Mouse (Mus musculus): ENCODE measurements around the gene Kcnh1. TPM values are rescaled to one million over a fixed set of nuclear protein-coding genes. Genes with fewer than 3 reads are reported as not detected.

Kcnh1 gene
- total RNA-seq, 2 experiments from 2014 or later: 0.07 to 0.19 TPM

DNA sequence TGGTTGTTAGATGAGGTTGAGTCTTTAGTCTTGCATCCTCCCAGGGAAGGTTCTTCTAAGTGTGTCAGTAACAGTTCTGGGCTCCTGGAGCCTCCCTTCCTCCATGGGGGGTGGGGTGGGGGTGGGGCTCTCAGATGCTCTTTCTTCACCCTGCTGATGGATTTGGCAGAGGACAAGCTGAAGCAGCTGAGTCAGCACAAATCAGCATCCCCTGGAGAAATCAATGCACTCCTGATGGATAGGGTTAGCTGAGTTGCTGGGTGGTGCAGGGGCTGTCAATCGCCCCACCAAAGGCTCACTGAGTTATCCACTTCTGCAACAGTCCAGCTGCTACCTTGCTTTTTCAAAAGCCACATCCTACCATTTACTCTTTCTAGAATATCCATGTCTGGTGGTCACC is 329.1 kb downstream of the Kcnh1 start:
- no peak for DNase-seq (ENCODE audit: low spot score in 2 of 2)

DNA sequence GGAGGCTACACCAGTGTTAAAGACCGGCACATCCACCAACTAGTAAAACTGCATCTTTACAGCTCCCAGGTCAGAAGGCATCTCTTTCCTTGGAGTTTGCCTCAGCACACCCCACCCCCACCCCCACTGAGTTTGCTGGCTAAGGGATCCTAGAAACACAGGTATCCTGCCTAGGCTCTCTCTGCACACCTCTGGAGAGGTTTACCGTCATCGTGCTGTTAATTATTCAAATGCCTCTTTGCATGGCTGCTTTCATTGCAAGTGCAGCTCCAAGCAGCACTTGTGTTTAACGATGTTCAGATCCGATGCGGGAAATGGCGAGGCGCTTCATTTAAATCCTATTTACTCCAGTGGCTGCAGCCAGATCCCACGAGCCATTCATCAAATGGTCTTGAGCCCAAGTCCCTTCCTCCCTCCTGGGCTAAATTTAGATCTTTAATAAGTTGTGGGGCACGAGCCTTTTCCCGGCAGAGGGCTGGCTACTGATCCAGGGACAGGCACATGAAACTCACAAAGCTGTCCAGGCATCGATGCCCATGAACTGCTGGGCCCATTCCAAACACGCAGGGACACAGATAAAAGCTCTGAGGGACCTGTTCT is 330.4 kb downstream of the Kcnh1 start:
- no peak for DNase-seq (ENCODE audit: low spot score in 2 of 2)

DNA sequence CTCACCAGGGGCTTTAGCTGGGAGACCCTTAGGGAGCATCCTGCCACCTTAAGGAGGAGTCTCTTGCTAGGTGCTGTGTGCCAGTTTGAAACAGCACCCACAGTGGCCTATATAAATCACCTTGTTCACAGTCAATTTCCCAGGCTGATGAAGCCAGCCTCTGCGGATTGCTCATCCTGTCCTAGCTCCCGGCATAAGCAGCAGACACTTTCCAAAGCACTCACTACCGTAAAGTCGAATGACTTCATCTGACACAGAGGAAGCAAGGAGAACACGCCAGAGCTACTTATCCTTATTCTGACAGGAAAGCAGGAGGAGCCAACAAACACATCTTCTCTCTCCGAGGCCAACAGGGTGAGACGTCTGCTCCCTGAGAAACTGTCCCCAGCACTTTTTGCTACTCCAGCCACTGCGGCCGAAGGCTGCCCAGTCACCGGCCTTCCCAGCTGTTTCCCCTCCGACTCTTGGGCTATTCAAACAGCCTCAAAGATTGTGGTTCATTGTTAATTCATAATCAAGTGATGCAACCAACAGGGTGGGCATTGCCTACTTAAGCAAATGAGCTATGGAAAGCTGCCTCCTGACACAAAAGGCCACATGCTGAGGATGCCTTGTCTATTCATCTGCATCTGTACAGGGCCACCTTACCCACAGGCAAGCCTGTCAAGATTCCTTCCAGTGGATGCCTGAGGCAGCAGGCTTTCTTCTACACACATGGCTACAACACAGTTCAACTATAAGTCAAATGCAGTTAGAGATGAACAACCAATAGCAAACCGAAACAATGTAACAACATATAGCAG is 332.0 kb downstream of the Kcnh1 start:
- DNase-seq (ENCODE audit: low spot score in 2 of 2): no peak

DNA sequence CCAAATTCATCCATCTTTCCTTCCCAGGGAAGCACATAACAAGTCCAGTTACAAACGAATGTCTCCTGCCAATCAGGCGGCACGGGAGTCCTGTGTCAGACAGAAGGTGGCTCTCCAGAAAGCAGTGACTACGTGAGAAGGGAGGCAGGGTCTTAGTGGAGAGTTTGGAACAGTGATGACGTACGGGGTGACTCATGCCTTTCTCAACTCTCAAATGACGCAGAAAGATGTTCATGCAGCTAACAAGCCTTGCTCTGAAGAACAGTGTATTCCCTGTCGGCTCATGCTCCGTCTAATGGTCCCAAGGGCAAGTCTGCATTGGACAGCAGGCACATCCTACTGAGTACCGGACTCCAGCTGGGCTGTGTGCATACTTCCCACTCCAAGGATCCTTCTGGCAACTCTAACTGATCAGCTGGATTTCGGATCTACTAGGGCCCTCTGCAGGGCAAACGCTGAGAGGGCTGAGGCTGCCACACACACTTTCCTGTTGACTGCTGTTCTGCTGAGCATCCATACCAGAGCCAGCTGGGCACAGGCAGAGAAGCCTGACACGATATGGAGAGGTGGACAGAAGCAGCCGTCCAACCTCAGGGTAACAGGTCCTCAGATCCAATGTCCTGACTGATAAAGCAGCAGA is 335.3 kb downstream of the Kcnh1 start:
- DNase-seq (ENCODE audit: low spot score in 2 of 2): no peak

DNA sequence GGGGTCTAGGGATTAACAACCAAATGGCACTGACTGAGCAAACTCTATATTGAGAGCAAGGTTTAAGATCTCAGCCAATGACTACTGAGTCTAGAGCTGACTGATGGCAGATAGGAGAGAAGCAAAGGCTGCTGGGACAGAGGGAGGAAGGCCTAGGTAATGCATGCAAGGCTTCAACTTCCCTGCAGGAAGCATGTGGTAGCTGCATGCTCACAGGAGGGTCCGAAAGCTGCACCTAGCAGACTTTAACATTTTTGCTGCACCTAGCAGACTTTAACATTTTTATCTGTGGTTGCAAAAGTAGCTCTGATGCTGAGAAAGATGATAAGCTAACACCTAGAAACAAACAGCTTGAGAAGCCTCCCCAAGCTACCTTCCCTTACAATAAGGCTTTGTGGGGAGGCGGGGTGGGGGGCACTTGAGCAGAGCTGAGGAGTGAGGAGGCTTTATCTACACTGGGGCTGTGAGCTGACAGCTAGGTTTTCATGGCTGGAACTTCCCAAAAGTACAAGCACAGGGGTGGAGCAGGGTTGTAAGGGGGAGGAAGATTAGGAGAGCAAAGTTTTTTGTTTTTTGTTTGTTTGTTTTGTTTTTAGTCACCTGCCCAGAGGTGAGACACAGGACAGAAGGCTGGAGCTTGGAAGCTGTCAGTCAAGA is 341.0 kb downstream of the Kcnh1 start:
- no peak for DNase-seq (ENCODE audit: low spot score in 2 of 2)

DNA sequence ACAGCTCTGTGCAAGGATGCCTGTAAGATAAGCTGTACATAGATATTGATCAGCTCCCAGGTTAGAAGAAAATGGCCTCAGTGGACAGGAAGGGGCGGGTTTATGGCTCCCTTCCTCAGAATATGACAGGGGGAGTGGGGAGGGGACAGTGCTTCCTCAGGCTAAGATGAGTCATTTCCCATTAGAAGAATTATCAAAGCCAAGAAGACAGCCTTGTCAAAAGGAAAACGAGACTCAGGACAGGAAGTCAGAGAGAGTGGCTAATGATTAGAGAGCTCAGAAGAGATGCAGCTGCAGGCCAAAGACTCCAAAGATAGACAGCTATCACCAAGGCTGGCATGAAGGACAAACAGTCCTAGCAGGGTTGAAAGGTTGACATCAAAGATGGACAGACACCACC is 341.6 kb downstream of the Kcnh1 start:
- DNase-seq (ENCODE audit: low spot score in 2 of 2): no peak

DNA sequence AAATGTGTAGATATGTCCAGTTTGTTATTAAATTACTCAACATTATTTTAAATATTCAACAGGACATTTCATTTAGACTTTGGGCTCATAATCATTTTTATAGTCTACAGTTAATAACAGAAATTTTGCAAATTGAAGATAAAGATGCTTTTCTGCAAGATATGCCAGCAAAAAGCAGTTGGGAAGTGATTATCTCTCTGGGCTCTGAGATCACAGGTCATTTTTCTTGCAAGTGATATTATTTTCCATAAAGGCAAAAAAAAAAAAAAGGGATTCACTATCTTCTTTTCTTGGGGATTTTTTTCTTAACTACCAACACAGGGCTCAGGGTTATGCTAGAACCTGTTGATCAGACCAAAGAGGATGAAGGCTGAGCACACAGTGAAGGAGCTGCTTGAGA is 342.4 kb downstream of the Kcnh1 start:
- no peak for DNase-seq (ENCODE audit: low spot score in 2 of 2)

DNA sequence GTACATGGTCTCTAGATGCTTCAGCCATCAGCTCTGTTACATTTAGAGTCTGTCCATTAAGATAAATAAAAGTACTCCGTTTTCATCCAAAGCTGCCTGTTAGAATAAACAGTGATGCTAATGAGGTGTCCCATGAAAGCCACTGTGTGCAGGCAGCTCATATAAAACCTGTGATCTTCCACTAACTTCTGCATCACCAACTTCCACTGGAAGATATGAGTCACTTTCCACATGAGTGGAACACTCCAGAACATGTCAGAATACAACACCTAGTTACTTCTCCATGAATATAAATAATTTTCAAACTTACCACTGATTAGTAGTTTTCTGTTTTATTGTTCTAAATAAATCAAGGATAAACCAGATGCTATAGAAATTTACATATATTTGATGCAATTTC is 345.9 kb downstream of the Kcnh1 start:
- no peak for DNase-seq (ENCODE audit: low spot score in 2 of 2)

DNA sequence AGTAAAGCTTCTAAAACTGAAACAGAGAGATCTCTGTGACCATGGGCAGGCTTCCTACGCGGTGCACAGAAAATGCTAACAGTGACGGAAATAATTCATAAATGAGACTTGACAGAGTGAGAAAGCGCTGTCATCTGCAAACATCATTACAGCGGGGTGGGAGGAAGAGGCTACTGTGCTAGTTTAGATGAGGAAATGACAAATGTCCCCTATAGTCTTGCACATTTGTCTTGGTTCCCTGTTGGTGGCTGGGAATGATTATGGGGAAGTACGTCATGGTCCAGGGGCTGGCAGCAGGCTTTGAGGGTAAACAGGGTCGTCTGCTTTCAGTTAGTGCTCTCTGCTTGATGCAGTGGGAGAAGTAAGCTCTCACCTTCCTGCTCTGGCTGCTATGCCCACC is 346.6 kb downstream of the Kcnh1 start:
- no peak for DNase-seq (ENCODE audit: low spot score in 2 of 2)

DNA sequence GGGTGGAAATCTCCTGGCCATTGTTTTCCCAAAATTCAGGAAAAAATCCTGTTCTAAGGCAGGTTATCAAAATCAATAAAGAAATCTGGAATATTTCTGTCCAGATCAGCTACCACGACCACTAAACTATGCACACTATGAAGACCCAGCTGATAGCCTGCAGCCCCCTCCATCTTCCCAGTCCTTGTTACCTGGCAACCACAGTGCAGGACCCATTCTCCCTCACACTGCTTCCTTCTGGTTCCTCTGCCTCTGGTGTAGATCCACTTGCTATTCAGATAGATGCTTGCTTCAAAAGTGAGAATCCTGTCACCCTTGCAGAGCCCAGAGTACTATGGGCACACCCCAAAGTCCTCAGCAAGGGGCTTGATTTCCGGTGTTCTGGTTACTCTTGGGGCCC is 351.5 kb downstream of the Kcnh1 start:
- no peak for DNase-seq (ENCODE audit: low spot score in 2 of 2)

DNA sequence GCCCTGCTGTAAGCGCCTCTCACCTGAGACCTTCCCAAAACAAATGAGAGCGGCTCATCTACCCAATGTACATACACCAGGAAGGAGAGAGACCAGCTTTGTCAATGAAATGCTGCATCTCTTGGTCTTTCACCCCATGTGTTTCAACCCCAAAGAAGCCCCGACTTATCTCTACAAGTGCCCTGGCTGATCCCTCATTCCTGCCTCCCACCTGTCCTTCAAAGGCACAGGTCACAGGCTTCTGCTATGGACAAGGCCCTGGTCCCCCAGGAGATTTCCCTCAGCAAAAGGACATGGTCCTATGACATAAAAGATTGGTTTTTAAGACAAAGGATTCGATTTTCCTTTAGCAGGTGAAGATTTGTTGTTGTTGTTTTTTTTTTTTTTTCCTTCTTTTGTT is 353.1 kb downstream of the Kcnh1 start:
- no peak for DNase-seq (ENCODE audit: low spot score in 2 of 2)

DNA sequence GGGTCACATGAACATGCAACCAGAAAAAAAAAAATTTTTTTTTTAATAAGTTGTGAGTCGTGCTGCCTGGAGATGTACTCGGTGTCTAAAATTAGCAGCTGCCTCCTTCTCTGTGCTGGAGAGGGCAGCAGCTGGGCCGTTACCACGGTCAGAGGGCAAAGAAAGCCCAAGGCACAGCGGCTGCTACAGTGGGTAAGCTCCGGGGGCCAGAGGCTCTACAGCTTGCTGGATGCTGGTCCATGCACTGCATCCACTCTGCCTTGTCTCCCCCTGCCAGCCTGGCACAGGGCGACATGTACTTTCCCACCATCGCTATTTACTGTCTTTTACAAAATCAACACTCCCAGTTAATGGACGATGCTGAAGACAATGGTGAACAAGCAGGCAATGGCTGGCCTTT is 353.5 kb downstream of the Kcnh1 start:
- no peak for DNase-seq (ENCODE audit: low spot score in 2 of 2)

DNA sequence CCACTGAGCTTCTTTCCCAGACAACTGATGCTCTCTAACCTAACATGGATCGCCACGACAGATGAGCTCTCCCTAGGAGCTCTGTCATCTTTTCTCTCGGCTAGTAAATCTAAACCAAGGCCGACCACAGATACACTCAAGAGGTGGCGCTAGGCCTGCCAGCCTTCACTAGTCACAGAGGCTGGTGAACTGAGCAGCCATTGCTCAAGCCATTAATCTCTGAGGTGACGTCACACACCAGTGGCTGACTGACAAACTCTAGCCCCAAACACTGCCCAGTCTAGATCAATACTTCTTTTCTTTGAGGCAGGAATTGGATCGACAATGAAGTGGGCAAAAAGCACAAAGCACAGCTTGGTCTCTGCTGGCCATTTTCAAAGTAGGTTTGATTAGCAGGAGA is 354.3 kb downstream of the Kcnh1 start:
- DNase-seq (ENCODE audit: low spot score in 2 of 2): no peak

DNA sequence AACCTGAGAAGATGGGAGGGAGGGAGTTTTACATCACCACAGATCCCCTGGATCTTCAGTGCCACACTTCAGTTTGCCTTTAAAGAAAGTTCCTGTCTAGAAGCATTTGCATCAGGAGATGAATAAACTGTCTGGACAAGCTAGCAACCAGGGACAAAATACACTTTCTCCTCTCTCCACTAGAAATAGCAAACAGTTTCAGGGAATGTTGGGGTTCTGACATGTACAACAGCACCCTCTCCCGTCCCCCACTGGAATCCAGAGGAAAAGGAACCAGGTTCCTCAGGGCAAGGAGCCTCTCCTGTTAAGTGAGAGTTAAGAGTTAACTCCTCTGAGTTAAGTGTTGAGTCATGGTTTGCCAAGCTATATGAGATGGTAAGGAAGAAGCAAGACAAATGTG is 356.3 kb downstream of the Kcnh1 start:
- no peak for DNase-seq (ENCODE audit: low spot score in 2 of 2)

DNA sequence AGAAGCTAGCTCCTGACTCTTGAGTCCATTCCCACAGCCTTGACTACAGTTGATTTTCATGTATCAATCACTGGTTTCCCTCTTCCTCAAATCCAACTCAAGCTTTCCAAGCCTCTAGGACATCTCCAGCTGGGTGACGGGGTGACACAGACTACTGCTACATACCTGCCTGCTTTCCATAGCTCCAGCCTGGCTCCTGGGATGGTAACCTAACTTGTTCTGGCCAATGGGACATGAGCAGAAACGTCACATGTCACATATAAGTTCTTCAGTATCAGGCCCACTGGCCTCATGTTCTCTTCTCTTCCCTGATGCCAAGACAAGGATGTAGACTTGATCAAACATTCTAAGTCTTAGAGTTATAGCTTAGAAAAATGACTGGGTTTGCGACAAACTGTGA is 360.0 kb downstream of the Kcnh1 start:
- DNase-seq (ENCODE audit: low spot score in 2 of 2): no peak

DNA sequence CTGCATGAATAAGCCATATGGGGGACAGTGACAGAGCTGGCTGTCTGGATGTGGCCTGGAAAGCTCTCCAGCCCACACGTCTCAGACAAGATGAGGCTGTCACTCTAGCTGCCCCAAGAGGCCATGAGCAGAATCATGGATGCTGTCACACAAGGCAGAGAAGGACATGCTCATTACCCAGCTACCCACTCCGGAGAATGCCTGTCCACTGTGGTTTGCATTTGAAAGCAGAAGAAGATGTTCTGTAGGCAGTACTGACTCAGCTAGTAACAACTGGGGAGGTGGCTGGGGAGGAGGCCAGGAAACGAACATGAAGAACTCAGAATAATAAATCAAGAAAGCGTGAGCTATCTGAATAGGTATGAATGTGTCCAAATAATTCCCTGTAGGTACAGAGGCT is 364.9 kb downstream of the Kcnh1 start:
- DNase-seq (ENCODE audit: low spot score in 2 of 2): no peak

DNA sequence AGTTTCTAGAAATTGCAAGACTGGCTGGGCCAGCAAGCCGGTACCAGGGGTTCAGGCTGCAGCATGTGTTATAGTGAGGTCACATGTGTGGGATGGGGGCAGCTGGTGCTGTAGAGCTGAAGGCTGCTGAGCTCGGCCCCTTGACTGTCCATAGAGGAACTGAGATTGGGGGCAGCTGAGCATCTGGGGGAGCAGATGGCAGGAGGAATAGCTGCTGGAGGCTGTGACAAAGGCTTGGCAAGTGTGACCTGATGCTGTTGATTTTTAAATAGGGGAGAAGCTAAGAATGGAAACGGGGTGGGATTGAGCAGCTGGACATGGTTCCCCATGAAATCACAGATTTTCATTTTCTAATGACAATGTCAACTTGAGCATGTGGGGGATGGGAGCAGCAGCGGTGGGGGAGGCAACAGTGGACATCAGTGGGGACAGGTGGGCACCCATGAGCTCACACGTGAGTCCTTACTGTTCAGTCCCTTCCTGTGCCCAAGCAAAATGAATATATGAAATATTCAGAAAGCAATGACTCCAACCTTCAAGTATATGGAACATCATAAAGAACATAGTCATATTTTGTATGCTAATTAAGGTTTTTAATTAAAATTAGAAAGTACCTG is 367.5 kb downstream of the Kcnh1 start:
- no peak for DNase-seq (ENCODE audit: low spot score in 2 of 2)

DNA sequence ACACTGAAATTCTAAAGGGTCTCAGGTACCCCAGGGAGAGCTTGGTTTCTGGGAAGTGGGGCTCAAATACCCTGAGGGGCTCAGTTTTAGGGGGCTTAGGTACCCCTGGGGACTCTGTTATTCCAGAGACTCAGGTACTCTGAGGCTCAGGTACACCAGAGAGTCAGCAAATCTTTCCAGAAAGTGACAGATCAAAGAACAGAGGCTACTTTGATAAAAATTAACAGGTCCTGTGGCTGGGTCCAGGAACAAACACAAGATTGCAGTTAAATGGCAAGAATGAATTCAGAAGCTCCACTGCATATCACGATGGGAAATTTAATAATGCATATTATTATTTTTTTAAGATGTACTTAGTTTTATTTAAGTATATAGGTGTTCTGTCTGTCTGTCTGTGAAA is 368.8 kb downstream of the Kcnh1 start:
- no peak for DNase-seq (ENCODE audit: low spot score in 2 of 2)

Measured in adrenal gland, adult 18-20 months (tissue).